Mouse (Mus musculus) forebrain, postnatal 0 days (tissue): ENCODE measurements around the gene Dhrs3. TPM values are rescaled to one million over a fixed set of nuclear protein-coding genes. Genes with fewer than 3 reads are reported as not detected.
A peak's percentile ranks its signal among the peaks of the same experiment; 100 is the strongest.

Experiments used
- ATAC-seq: fragments of 200-750 bp; cut with Nextera tagmentation; 2 replicates; pipeline ENCODE4 v1.8.0; 2017; ENCODE audit warnings: mild to moderate bottlenecking, moderate library complexity
- DNase-seq: peaks from one replicate; pipeline ENCODE4 v3.0.0-alpha.2; 2015
- H3K27ac ChIP-seq: fragments of 300-500 bp; sonication (generic); 2 replicates; pipeline ENCODE4 v1.5.1; 2014; ENCODE audit warnings: low read depth, mild to moderate bottlenecking, antibody characterized with exemption, low read length, moderate library complexity, mixed read lengths
- H3K27me3 ChIP-seq: fragments of 300-500 bp; sonication (generic); 2 replicates; pipeline ENCODE4 v1.6.1; 2014; ENCODE audit warnings: mild to moderate bottlenecking, low read length, mixed read lengths; ENCODE audit not compliant: insufficient read depth
- H3K36me3 ChIP-seq: fragments of 300-500 bp; sonication (generic); 2 replicates; pipeline ENCODE4 v1.6.1; 2014; ENCODE audit warnings: mild to moderate bottlenecking, moderate library complexity; ENCODE audit not compliant: insufficient read depth
- H3K4me1 ChIP-seq: fragments of 300-500 bp; sonication (generic); 2 replicates; pipeline ENCODE4 v1.6.1; 2014; ENCODE audit warnings: antibody characterized with exemption; ENCODE audit not compliant: insufficient read depth
- H3K4me2 ChIP-seq: fragments of 300-500 bp; sonication (generic); 2 replicates; pipeline ENCODE4 v1.6.1; 2014; ENCODE audit warnings: low read depth, mild to moderate bottlenecking, moderate library complexity
- H3K4me3 ChIP-seq: fragments of 300-500 bp; sonication (generic); 2 replicates; pipeline ENCODE4 v1.5.1; 2014; ENCODE audit warnings: low read depth, low read length, mixed read lengths
- H3K9ac ChIP-seq: fragments of 300-500 bp; sonication (generic); 2 replicates; pipeline ENCODE4 v1.6.1; 2014; ENCODE audit warnings: mild to moderate bottlenecking
- H3K9me3 ChIP-seq: fragments of 300-500 bp; sonication (generic); 2 replicates; pipeline ENCODE4 v1.6.1; 2016; ENCODE audit warnings: low read length
- CTCF ChIP-seq: sonication (generic); IDR thresholded peaks from 2 replicates; pipeline ENCODE4 v1.5.1; 2016; ENCODE audit warnings: antibody characterized with exemption, control low read depth, low read depth
- WGBS: fragments of 180-500 bp; shearing (Covaris S2); extraction: QIAGEN DNeasy Blood & Tissue Kit; methylation state at CpG from one replicate; pipeline ENCODE4 v1.1.7; 2014; 5-methylcytosine and 5-hydroxymethylcytosine counted together
- polyA plus RNA-seq: library from polyadenylated mRNA; unstranded; fragments of >200 nt; fragmentation: Nextera tagmentation; extraction: Ambion mirVana; gene quantifications from 2 replicates; pipeline ENCODE4 v1.2.1, GENCODE M21; 2015
- total RNA-seq: library from RNA; depleted of rRNA; stranded (reverse); fragments of >200 nt; gene quantifications from 2 replicates; pipeline ENCODE4 v1.2.3, GENCODE M21; 2014

Dhrs3 gene
- total and polyA plus RNA-seq, 2 experiments from 2014 or later: 13.6 to 23.0 TPM

DNA sequence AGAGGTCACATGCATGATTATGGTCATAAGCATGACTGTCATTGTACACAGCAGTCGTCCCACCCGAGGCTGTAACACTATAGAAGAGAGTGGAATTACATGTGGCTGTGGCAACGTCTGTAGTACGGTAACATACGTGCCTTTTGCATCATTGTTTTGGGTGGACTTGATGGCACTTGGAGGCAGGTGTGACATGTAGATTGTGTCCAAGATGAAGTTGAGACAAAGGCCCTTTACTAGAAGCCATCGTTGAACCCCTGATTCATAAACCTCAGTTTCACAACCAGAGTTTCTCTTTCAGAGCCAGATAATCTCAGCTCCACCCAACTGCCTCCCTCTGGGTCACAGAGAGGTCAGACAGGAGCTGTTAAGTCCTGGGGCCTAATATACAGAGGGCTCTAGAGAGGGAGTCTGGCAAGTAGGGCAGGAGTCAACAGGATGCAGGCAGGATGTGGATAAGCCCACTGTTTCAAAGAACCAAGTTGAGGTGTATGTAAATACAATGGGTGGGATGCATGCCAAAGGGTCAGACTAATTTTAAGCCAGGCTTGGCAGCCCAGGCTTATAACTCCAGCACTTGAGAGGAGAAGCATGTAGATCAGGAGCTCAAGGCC lies 5.5 kb downstream of the Dhrs3 start:
- Histone ChIP-seq H3K9me3 (no peaks in the 10 kb centered on the region), H3K4me2 (no peak overlapping the region), H3K9ac (no peak overlapping the region), H3K27ac (no peak overlapping the region), H3K4me3 (no peak overlapping the region), H3K4me1 (peaks cover 3% of the 10 kb centered on the region; the same call in 1 of the 2 replicates), H3K36me3 (no peaks in the 10 kb centered on the region), H3K27me3 (peaks cover 8% of the 10 kb centered on the region; the same call in 1 of the 2 replicates)
- ATAC-seq (no peak), DNase-seq (no peak)
- no peak for TF ChIP-seq CTCF
- 78% methylated on average over 6 of the region's 6 CpGs for WGBS

DNA sequence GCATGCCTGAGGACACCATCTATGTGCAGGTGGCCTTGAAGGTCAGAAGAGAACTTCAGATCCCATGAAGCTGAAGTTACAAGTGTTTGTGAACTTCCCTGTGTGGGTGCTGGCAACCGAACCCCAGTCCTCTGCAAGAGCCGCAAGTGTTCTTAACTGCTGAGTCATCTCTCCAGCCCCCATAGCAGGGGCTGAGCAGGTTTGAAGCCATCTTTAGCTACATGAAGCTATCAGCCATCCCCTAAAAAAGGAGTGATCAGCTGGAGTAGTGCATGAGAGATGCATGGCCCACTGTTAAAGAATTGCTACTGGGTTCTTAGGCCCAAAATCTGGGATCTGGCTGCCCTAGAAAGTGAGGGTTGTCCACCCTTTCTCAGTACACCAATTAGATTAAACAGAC lies 6.1 kb downstream of the Dhrs3 start:
- no peaks in the 10 kb centered on the region for H3K36me3 ChIP-seq
- DNase-seq (no peak), ATAC-seq (no peak)
- 96% methylated on average over 2 of the region's 2 CpGs for WGBS
- no peak overlapping the region for H3K9ac ChIP-seq
- no peak overlapping the region for H3K4me3 ChIP-seq
- peaks cover 8% of the 10 kb centered on the region; the same call in 1 of the 2 replicates for H3K27me3 ChIP-seq
- TF ChIP-seq CTCF: no peak
- no peak overlapping the region for H3K4me2 ChIP-seq
- H3K4me1 ChIP-seq: peaks cover 3% of the 10 kb centered on the region; the same call in 1 of the 2 replicates
- no peak overlapping the region for H3K27ac ChIP-seq
- no peaks in the 10 kb centered on the region for H3K9me3 ChIP-seq

DNA sequence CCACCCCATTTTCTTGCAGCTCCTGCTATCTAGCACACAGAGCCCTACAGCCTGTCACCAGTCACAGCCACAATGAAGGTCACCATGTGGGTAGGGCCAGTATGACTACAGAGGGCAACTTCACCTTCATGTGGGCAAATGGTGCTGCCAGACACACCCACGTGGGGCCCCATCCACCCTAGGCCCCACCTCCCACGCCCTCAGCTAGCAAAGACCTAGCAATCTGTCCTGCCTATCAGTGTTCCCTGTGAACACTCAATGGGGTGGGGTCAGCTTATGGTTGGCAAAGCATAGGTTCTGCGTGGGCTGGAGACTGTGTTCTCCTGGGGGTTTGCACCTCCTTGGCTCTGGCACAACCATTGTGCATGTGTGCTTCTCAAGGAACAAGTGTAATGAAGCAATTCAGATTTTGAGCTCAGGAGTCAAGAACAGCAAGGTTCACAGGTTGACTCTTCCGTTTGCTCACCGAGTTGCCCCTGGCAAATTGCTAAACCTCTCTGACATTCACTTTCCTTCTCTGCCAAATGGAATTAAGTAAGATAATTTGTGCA lies 9.0 kb downstream of the Dhrs3 start:
- H3K9ac ChIP-seq: no peak overlapping the region
- no peaks in the 10 kb centered on the region for H3K4me1 ChIP-seq
- no peak for TF ChIP-seq CTCF

GRCm38 (mm10) chr4:144903088-144903487 lies 10.5 kb downstream of the Dhrs3 start:
- ATAC-seq: no peak
- Histone ChIP-seq H3K9me3 (no peaks in the 10 kb centered on the region), H3K27ac (no peak overlapping the region), H3K4me3 (no peak overlapping the region), H3K4me2 (no peak overlapping the region), H3K27me3 (no peaks in the 10 kb centered on the region), H3K9ac (no peak overlapping the region), H3K36me3 (no peaks in the 10 kb centered on the region), H3K4me1 (no peaks in the 10 kb centered on the region)
- 87% methylated on average over 1 of the region's 1 CpGs for WGBS
- DNase-seq: no peak
- no peak for TF ChIP-seq CTCF

More for the DNA sequence above, 9.0 kb downstream of the Dhrs3 start:
- WGBS: 80% methylated on average over 5 of the region's 5 CpGs
- DNase-seq (no peak), ATAC-seq (no peak)
- Histone ChIP-seq H3K27me3 (no peaks in the 10 kb centered on the region), H3K4me2 (no peak overlapping the region), H3K9me3 (no peaks in the 10 kb centered on the region), H3K36me3 (no peaks in the 10 kb centered on the region), H3K27ac (no peak overlapping the region), H3K4me3 (no peak overlapping the region)

- H3K4me3 ChIP-seq: no peak overlapping the region
- ATAC-seq (no peak), DNase-seq (no peak)
- H3K27me3 ChIP-seq: no peaks in the 10 kb centered on the region
- H3K4me2 ChIP-seq: no peak overlapping the region
- no peak for TF ChIP-seq CTCF
- no peaks in the 10 kb centered on the region for H3K36me3 ChIP-seq
- 81% methylated on average over 3 of the region's 3 CpGs for WGBS
- no peak overlapping the region for H3K9ac ChIP-seq
- H3K27ac ChIP-seq: no peak overlapping the region
- no peaks in the 10 kb centered on the region for H3K4me1 ChIP-seq
- no peaks in the 10 kb centered on the region for H3K9me3 ChIP-seq
Measured at GRCm38 (mm10) chr4:144903932-144904331, 11.3 kb downstream of the Dhrs3 start.

DNA sequence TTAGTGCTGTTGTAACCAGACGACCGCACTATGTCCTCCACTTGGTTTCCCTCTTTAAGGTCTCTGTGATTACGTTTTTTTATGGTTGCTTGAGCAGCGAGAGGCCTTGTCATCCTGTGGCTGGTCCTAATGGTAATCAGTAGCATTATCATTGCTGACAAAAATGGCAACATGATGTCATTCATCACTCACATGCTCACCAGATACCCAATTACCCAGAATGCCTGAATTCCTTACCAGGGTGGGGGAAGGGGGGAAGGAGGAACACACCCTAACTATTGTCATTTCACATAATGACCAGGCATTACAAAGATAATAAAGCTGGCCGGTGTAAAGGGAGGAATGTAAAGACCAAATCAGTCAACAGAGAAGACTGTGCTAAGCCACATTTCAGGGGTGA lies 12.5 kb downstream of the Dhrs3 start:
- no peaks in the 10 kb centered on the region for H3K27me3 ChIP-seq
- H3K4me1 ChIP-seq: no peaks in the 10 kb centered on the region
- H3K4me3 ChIP-seq: no peak overlapping the region
- DNase-seq (no peak), ATAC-seq (no peak)
- H3K9ac ChIP-seq: no peak overlapping the region
- H3K36me3 ChIP-seq: no peaks in the 10 kb centered on the region
- WGBS: 69% methylated on average over 5 of the region's 5 CpGs
- H3K9me3 ChIP-seq: no peaks in the 10 kb centered on the region
- no peak overlapping the region for H3K27ac ChIP-seq
- no peak for TF ChIP-seq CTCF
- H3K4me2 ChIP-seq: no peak overlapping the region

DNA sequence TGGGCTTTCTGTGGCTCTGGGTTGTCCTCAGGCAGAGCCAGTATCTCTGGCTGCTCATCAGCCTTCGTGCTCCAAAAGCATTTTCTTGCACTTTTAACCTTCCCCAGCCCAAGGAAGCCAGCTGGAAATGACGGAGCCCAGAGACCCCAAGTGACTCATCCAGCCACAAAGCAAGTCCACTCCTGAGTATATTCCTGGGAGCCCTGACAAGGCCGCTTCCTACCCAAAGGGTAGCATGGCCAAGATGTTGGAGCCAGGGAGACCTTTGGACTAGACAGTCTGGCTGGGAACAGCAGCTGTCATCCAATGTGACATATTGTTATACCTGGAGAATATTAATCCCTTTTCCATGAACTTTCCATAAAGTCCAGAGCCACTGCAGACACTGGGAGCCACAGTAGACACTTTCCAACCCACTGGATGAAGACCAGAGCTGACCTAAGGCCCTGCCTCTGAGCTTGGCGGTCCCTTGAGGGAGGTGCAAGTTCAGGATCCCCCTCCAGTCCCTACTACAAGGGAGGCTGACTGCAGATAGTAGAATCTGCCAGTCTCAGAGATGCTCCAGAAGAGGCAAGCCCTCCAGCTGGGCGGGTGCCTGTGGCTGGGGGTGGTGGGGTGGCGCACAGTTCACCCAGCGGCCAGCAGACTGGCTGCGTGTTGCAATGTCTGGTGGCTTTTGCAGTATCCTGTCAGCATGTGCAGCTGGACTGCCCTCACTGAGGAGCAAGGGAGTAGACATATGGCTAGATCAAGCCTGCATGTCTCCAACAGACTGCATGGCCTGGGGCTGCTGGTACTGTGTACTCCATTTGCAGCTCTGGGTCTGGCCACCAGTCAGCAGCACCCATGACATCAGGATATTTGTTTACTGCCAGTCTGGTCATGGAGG lies 13.6 kb downstream of the Dhrs3 start:
- H3K27me3 ChIP-seq: no peaks in the 10 kb centered on the region
- H3K4me1 ChIP-seq: no peaks in the 10 kb centered on the region
- H3K4me3 ChIP-seq: no peak overlapping the region
- TF ChIP-seq CTCF: no peak
- no peak overlapping the region for H3K4me2 ChIP-seq
- no peak overlapping the region for H3K27ac ChIP-seq
- 84% methylated on average over 8 of the region's 8 CpGs for WGBS
- ATAC-seq: peak; percentile 36; the same call in 1 of the 2 replicates
- H3K9ac ChIP-seq: no peak overlapping the region
- H3K9me3 ChIP-seq: no peaks in the 10 kb centered on the region
- no peaks in the 10 kb centered on the region for H3K36me3 ChIP-seq
- DNase-seq: no peak
